Mouse (Mus musculus) v-Abl transformed pro-B cells (cell line): ENCODE measurements around the gene Ccdc12.

ENCODE experiments used
- in situ Hi-C, 2 experiments: fragments of 400-800 bp; cut with MboI; formaldehyde crosslinking; loops; one replicate each; pipeline ENCODE4 v1.15.1; 2025; ENCODE audit not compliant: unreplicated experiment in 2 of 2

Gene Ccdc12

DNA sequence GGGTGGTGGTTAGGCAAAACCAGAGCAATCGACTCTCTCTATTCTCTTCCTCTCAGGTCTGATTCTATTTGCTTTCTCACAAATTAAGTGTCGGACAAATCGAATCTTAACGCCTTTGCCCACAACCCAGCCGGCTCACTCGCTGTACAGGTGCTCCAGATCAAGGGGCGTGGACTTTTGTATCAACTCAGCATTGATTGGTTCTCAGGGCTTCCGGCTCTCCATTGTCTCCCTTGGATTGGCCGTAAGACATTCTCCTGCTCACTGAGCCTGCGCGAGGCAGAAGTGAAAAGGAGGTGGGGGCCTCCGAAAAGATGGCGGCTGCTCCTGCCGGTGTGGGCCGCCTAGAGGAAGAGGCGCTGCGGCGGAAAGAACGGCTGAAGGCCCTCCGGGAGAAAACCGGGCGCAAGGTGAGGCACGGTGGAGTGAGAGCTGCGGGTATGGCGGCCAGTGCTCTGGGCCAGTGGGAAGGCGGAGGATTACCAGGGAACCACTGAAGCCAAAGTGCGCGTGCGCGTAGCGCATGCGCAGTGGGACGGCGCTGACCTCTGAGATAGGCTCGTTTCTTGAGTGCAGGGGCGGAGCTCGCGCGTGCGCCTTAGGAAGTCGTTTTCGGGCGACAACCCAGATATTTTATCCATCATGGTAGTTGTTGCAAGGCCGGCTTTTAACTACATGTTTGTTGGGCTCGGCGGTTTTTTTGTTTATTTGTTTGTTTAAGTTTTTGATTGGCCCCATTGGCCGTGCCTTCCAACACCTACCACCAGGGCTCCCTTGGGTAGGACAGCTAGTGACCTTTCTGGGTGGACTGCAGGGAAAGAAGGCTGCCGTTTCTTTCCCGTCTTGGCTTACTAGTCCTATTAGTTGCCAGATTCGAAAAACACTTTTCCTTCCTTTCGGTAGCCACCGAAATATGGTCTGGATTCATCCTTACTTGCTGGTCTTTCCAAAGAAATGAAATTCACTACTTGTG lies at the start of gene Ccdc12:
TSS of gene Ccdc12 (plus strand) at position 255 of the 973 bp plus-strand sequence.
- in situ Hi-C loops, result loop anchor here in 1 of 2 experiments (10.0 kb wide), 1 partner anchor 322 kb away; the partner anchor contains the start of gene Scap

DNA sequence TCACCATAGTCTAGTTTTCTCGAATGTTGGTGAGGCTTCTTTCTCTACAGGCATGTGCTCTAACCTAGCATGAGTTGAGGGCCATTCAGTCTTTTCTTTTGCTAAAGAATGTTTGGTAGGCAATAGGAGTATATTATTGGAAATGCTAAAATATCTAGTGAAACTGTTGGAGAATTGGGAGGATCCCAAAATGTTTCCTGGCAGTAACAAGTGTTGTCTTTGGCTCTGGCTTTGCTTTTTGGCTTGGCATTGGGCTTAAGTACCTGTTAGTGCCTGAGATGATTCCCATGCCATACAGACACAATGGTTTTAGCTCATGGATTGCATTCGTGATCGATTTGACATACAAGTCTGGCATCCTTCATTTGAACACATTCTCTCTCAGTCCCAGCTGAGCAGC lies 44.8 kb upstream of the Ccdc12 start:
- in situ Hi-C loops, result loop anchor here in 1 of 2 experiments (5.0 kb wide), 1 partner anchor 174 kb away; no protein-coding TSS in a partner anchor

DNA sequence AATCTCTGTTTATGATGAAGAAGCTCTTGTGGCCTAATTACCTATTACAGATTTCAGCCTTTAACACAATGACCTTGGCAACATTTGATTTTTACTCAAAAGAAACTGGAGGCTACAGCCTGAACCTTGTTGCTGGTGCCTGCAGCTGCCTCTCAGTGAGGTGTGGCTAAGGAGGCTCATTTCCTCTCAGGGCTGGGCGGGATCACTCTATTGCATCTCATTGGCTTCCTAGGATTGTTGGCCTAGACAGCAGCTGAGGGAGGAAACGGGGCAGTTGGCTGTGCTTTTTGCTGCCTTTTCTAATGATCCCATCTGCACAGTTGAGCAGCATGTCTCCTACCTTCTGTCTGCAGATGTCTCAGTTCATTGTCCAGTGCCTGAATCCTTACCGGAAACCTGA lies 39.2 kb upstream of the Ccdc12 start:
- in situ Hi-C loops, result no loop called here

DNA sequence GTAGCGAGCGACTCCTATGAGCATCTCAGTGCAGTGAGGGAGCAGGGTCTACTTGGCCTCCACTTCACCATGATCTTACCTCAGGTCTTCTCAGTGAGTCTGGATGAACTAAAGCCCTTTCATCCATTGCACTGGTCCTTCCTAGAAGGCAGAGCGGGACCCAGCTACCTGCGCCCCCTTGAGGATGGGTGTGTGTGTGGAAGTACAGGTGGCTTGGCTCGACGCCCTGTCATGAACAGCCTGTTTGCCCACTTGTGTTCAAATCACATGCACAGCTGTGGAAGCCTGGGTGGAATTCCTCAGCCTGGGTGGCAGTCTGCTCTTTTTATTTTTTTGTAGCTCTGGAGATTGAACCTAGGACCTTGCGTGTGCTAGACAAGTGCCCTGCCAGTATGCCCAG lies 36.1 kb upstream of the Ccdc12 start:
- in situ Hi-C loops, result loop anchor here in 1 of 2 experiments (5.0 kb wide), 1 partner anchor 208 kb away; no protein-coding TSS in a partner anchor

DNA sequence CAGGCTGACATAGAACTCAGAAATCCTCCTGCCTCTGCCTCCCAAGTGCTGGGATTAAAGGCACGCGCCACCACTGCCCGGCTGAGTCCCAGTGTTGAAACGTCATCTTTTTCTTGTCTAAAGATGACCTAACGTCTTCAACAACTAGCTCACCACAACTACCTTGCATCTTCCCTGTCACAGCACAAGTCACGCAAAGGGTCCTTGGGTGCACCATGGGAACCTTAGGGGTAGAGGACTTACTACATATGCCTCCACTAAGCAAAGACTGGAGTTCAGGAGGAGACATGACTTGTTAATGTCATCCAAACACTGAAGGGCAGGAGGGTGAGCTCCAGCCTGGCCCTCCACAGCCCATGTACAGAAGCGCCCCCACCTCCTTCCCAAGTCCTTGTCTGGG lies 35.6 kb upstream of the Ccdc12 start:
- in situ Hi-C loops, result loop anchor here in 1 of 2 experiments (5.0 kb wide), 1 partner anchor 208 kb away; no protein-coding TSS in a partner anchor

DNA sequence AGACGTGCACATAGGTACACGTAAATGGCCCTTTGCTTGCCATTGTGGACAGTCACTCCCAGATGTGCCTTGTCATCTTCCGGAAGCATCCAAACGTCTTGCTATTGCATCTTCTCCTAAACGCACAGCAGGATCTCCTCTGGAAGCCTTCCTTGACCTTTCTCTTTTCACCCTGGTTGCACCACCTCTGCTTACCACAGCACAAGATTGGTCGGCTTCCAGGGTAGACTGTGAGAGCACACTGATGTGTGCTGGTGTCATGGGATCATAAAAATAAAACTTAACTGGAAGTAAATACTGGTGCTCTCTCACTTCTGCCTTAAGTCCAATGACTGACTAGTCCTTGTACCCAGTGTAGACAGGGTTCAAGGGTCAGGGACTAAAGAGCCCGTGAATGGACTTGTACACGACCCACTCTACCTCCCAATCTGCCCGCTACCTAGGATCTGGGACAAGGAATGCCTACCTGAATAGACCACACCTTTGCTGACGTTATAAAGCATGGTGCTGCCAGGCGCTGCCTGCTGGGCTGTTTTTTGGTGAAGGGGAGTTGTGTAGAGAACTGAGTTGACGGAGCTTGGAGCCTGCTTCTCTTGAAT lies 33.6 kb upstream of the Ccdc12 start:
- in situ Hi-C loops, result loop anchor here in 1 of 2 experiments (5.0 kb wide), 1 partner anchor 210 kb away; no protein-coding TSS in a partner anchor

DNA sequence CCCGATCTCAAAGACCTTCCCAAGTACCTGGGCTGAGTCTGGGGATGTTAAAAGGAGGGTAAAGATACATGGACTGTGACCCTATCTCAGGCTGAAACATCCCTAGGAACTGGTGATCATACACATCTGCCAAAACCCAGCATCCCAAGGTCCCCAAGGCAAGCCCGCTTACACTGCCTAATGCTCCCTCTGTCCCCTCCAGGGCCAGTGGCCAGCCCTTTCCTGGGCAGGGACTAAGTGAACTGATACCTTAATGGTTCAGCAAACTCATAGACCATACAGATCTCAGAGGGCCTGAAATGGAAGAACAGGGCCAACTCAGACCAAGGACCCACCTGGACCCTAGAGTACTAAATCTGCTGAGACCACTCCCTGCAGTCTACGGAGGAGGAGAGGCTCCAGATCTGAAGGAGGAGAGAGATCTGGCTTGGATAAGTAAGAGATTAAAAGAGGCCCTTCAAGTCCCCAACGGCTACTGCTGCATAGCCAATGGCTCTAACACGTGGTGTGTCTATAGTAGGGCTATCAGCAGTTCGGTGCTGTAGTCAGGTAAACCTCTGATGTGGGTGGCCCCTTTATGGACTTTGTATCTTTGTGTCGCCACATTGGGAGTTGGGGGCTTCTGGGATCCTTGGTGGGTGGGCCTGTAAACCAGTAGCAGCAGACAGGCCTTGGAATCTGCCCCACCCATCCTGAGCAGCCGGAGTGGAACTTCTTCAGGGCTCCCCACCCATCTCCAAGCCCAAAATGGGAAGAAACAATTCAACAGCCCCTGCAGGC lies 32.7 kb upstream of the Ccdc12 start:
- in situ Hi-C loops, result loop anchor here in 1 of 2 experiments (5.0 kb wide), 1 partner anchor 211 kb away; no protein-coding TSS in a partner anchor

DNA sequence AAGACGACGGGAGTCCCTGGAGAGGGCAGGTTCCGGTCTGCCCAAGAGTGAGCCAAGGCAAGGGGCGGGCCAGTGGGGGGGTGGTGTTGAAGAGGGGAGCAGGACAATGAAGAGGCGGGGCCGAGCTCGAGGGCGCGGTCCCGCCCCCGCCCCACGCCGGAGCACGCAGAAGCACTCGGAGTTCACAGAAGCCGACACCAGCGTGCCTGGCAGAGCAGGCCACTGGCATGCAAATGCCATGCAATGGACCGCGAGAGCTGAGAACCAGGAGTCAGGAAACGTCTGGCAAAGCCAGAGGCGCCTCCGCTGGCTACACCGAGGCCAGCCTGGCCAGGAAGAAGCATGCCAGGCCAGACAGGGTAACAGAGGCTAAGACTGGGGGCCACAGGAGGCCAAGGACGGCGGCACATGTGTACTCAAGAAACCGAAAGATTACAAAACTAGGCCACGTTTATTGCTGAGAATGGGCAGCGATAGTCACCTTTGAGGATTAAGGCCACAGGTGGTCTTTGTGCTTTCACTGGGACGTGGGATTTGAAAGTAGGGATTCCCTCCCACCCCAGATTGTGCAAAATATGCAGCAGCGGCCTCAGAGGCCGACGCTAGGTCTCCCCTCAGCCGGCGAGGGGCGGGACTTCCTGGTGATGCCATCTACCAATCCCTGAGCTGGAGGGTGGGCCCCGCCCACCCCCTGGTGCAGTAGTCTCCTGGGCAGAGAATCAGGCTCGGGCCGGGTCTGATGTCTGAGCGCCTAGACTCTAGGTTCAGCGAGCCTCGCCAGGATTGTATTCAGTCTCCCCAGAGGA lies 31.7 kb upstream of the Ccdc12 start, which contains the start of gene Nradd:
TSS of gene Nradd (minus strand) at position 92 of the 806 bp plus-strand sequence.
- in situ Hi-C loops, result loop anchor here in 1 of 2 experiments (5.0 kb wide), 2 partner anchors 177 to 212 kb away; no protein-coding TSS in a partner anchor

DNA sequence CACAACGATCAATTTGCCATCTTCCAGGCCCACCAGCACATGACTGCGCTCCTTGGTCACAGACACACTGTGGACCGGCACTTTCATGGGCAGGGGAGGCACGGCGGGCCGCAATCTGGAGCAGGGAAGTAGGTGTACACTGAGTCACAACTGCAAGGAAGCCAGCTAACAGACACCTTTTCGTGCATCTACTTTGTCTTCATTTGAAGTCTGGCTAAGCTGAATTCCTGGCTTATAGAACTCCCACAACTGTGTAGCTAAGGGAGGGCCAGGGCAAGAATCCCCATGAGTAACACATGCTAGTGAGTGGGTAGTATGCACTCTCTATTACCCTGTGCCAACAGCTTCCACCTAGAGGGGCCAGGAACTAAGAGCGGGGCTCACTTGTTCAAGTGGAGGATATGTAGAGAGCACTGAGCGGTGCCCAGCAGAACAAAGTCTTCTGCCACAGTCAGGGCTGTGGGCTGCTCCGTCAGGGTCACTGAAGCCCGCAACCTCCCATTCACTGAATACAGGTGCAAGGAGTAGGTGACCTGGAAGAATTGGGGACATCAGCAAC lies 30.9 kb upstream of the Ccdc12 start:
- in situ Hi-C loops, result loop anchor here in 1 of 2 experiments (5.0 kb wide), 1 partner anchor 178 kb away; no protein-coding TSS in a partner anchor

DNA sequence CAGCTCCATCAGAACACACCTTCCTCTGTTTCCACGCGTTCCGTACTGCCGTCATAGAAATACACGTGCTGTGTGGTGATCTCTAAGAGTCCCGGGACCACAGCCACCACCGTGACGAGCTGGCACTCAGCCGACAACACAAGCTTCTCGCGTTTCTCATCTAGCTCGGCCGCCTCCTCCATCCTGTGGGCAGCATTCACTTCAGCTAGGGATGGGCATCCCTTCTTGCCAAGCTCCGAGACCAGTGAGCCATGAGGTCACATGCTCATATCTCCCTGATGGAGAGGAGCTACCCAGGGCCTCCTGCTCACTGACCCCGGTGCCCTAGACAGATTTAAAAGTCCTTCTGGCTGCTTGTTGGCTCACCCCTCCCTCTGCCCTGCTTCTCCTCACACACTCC lies 26.1 kb upstream of the Ccdc12 start:
- in situ Hi-C loops, result loop anchor here (5.0 to 10.0 kb wide), 2 partner anchors 82 to 145 kb away; no protein-coding TSS in a partner anchor

DNA sequence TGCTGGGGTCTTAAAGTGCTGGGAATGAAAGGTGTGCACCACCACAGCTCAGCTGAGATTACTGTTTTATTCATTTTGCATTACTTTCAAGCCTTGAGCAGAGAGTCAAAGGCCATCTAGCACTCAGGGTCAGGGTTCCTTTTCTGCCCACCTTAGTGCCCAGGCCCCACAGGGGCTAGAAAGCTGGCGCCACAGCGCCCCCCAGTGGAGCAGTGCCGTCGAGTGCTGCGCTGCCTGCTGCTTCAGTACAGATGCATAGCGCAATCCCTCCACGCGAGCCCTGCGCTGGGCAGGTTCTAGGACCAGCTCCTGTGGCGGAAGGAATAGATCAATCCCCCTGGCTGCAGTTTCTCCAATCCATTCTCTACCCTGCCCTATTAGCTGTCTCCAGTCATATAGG lies 25.1 kb upstream of the Ccdc12 start:
- in situ Hi-C loops, result loop anchor here (5.0 to 10.0 kb wide), 2 partner anchors 81 to 144 kb away; no protein-coding TSS in a partner anchor

DNA sequence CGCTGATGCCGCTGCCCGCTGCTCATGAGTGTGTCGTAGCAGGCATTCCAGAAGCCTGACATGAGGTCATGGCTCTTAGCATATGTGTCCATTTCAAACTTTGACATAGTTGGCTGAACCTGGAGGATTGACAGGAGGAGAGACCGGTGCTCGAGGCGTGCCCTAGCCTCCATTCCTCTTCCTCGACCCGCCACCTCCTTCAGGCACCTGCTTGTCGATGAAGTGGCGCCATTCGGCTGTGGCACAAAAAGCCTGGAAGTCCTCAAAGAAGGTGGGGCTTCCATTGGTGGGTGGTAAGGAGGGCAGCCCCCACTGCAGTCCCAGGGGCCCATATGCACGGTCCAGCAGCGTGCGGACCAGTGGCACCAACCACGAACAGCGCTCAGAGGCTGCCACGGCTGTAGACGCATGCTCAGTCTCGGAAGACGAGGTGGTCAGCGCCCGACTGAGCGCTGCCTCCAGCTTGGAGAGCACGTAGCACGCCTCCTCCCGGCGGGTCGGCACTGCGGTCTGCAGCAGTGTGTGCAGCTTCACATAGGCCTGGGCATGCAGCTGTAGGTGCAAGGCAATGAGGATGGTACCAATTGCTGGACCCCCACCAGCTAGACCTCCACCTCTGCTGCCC lies 24.5 kb upstream of the Ccdc12 start:
- in situ Hi-C loops, result loop anchor here (5.0 to 10.0 kb wide), 2 partner anchors 81 to 143 kb away; no protein-coding TSS in a partner anchor

DNA sequence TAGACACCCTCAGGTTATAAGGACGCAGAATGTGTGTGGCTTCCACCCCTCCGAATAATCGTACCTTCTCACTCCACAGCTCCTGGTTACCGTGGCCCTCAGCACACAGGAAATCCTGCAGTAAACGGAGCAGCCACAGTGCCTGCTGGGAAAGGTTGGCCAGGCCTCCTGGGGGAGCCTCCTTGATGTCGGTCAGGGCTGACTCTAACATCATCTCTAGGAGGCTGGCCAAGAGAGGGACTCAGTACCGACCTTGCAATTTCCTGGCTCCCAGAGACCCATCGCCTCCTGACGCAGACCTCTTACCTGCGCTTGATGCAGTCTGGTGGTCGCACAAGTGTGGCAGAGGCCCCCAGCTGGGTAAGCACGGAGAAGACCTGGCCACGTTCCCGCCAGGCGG lies 23.6 kb upstream of the Ccdc12 start:
- in situ Hi-C loops, result loop anchor here (5.0 to 10.0 kb wide), 2 partner anchors 80 to 142 kb away; no protein-coding TSS in a partner anchor

DNA sequence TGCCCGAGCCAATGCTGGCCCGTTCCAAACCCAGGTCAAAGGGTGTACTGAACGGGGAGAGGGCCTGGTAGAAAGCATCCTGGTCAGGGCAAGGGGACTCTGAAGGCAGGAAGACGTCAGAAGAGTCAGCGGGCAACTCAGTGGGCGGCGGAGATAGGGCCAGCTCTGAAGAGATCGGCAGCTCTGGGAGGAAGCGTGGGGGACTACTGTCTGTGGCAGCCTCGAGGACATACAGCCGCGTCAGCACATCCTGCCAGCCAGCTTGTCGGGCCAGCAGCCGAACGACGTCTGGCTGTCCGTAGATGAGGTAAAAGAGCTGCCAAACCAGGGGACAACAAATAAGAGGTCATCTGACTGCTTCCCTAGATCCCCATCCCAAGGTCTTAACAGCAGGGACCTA lies 22.4 kb upstream of the Ccdc12 start:
- in situ Hi-C loops, result loop anchor here (5.0 to 10.0 kb wide), 2 partner anchors 78 to 141 kb away; no protein-coding TSS in a partner anchor

DNA sequence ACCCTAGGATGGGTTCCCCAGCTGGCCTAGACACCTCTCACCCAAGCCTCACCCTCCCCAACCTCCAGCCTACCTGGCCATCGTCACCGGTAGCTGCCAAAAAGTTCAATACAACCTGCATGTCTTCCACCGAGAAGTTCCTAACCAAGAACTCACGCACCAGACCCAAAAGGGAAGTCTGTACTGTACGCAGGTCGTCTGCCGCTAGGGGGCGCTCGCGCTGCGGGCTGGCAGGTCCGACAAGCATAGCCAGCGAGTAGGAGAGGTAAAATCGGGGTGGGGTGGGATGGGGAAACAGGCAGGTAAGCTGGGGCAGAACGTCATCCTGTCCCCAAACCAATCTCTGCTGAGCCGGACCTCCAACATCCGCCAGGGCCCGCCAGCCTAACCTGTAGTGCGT lies 21.1 kb upstream of the Ccdc12 start:
- in situ Hi-C loops, result loop anchor here in 1 of 2 experiments (10.0 kb wide), 1 partner anchor 140 kb away; no protein-coding TSS in a partner anchor

DNA sequence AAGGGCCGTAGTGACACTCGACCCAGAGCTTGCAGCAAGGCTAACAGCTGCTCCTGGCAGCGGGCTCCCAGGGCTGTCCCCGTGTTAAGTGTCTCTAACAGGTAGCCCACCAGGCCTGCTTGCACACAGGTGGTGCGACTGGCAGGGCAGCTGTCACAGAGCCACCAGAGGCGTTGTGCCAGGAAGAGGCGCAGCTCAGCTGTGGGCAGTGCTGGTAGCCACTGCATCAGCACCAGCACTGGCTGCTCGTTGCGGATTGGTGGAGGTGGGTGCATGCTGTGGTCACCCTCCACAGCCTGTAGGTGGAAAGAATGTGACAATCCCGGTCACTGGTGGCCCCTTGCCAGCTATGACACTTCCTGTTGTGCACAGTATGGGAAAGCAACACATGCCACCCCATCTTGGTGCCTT lies 17.7 kb upstream of the Ccdc12 start:
- in situ Hi-C loops, result loop anchor here in 1 of 2 experiments (10.0 kb wide), 1 partner anchor 136 kb away; no protein-coding TSS in a partner anchor

DNA sequence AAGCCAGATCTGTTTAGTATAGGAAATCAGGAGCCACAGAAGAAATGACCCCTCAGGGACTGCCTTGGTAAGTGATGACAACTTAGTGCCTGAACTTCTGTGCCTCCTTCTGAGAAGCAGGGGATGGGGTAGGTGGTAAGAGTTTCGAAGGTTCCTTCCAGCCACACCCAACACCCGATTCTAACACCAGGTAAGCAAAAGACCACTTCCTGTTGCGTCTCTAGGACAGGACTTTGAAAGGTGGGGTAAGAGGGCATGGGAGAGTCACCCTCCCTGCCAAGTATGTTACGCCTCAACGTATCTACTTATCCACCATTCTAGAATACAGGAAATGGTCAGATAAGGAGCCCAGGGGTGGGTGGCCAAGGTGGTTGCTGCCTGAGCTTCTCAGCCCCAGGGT lies 15.3 kb upstream of the Ccdc12 start:
- in situ Hi-C loops, result no loop called here
